Mouse (Mus musculus): ENCODE measurements at regions not wholly inside any gene's neighbourhood (a gene's known extent, or its start where the extent isn't known, plus 50 kb on each side); places are given as distances from the start of the nearest gene placed in this dataset.

- no peak for DNase-seq (ENCODE audit: inconsistent age in 2 of 2, low spot score in 1 of 2)
These were observed 527.3 kb downstream of the Gm11232 start for GRCm38 (mm10) chr4:71230497-71230872.

DNA sequence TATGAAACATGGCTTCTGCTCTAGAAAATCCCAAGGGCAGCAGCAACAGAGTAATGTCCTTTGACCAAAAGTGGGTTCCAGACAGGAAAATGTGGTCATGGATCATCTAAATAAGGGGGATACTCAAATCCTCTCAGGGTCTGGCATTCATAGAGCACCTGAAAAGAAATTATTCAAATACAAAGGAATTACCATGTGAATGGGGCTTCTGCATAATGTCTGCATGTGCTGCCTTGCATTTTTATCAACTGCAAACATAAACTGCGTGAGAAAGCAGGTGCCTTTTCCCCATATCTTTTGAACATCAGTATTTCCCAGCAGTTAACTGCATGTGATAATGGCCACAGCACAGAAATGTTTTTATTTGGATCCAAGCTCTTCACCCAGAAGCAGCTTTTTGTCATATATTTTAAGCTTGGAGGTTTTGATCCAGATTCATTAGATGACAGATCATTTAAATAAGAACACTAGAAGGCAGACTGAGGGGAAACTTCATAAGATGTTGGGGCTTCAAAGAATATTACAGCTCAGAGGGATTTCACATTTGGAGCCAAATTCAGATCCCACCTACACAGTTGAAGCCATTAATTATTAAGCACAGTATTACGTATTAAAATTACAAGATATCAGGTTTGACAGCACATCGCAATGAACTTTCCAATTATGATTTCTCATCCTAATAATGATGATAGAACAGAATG is 527.8 kb downstream of the Gm11232 start:
- no peak for DNase-seq (ENCODE audit: inconsistent age in 2 of 2, low spot score in 1 of 2)

DNA sequence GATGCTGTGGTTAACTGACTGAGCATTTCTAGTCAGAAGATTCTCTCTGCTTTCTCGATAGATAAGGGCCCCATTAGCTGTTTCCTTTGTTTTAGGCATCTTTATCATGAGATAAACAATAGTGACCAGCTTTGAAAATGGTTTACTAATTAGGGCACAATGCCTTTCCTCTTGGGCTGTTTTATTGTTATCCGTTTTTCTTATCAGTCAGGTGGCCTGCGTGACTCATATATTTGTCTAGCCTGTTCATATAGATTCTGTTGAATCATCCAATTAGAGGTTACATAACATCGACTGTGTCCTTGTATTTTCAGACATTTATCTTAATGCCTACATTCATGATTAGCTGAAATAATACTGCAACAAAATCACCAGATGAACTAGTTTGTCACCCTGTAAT is 531.1 kb downstream of the Gm11232 start:
- DNase-seq (ENCODE audit: inconsistent age in 2 of 2, low spot score in 1 of 2) = no peak

- no peak for DNase-seq (ENCODE audit: inconsistent age in 2 of 2, low spot score in 1 of 2)
These were observed 539.7 kb downstream of the Gm11232 start for GRCm38 (mm10) chr4:71218060-71218459.

DNA sequence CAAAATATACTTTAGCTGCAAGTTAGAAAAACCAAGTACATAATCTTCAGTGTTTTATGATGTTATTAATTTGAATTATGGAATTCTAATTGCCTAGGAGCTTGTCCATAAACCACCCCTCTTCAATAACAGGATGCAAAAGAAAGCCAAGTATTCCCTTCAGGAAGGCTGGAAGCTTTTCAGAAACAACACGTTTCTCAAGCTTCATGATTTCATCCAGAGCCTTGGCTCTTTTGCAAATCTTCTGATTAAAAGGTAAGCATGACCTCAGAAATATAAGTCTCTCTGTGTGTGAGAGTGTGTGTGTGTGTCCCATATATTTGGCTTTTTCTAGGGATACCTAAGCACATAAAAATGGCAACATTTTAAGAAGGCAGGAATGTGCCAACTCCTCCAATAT is 570.0 kb downstream of the Gm11232 start:
- DNase-seq (ENCODE audit: inconsistent age in 2 of 2, low spot score in 1 of 2) = no peak

DNA sequence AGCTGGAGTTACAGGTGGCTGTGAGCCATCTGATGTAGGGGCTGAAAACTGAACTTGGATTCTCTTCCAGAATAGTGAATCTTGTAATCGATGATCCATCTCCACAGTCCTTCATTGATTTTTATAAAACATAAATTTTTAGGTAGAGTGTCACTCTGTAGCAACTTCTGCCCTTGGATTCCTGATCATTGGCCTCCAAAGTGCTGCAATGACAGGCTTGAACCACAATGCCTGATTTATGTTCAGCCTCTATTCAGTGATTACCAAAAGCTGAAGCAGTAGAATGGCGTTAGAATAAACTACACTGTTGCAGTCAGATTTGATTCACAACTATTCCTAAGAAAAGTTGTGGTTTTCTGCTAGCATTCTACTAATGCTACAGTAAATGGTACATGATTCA is 580.1 kb downstream of the Gm11232 start:
- DNase-seq (ENCODE audit: inconsistent age in 2 of 2, low spot score in 1 of 2) = peak in 1 of 2 experiments; percentile 76

GRCm38 (mm10) chr4:71165802-71166201 is 592.0 kb downstream of the Gm11232 start:
- peak; percentile 18 to 44 for DNase-seq (ENCODE audit: inconsistent age in 2 of 2, low spot score in 1 of 2)

DNA sequence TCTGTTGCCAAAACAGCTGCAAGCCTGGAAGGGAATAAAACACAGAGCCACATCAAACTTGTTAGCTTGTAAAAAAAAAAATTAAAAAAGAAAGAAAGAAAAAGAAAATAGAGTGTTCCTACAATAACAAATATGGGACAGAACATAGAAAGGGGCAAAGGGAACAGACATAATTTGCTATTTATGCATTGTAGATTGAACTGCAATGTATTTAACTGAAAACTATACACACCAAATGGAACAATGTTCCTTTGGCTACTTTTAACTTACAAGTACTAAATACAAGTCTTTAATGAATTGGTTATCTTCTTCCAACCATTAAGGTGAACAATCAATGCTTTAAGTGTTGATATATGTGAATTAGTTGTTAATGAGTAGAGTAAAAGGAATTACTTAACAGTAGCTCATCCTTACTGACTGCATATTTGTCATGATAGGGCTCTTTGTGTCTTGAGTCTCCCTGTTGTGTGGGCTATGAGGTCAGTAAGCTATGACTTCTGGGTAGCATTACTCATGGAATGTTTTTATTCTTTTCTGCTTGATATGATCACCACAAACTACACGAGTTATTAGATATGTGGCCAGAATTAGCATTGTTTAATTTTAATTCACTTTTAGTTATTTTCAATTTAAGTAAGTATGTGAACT is 597.0 kb upstream of the Megf9 start:
- DNase-seq (ENCODE audit: inconsistent age in 2 of 2, low spot score in 1 of 2) = no peak

GRCm38 (mm10) chr4:71130946-71131669 is 596.3 kb upstream of the Megf9 start:
- peak in 1 of 2 experiments; percentile 25 for DNase-seq (ENCODE audit: inconsistent age in 2 of 2, low spot score in 1 of 2)

DNA sequence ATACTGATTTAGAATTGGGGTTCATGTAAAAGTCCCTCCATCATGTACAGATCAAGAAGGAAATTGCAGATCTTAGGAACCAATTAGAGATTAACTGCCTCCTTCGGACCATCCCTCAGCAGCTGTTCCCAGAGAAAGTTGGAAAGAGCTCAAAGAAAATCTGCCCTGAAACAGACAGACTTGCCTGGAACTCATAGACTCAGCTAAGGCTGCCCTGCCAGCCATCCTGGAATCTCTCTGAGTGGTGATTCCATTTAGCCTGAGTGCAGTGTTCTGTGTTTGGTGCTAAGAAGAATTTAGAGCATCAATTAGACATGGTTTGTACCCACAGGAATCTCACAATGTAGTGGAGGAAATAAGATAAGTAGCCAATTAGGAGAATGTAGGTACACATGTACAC is 594.5 kb upstream of the Megf9 start:
- DNase-seq (ENCODE audit: inconsistent age in 2 of 2, low spot score in 1 of 2) = no peak

Measured in adrenal gland, adult (tissue).